Mouse (Mus musculus): ENCODE results near the gene Galc. TPM values are rescaled to one million over a fixed set of nuclear protein-coding genes. Genes with fewer than 3 reads are reported as not detected.
A peak's percentile ranks its signal among the peaks of the same experiment; 100 is the strongest.

Galc gene
- total RNA-seq, 2 experiments from 2014 or later = 13.4 to 15.9 TPM

DNA sequence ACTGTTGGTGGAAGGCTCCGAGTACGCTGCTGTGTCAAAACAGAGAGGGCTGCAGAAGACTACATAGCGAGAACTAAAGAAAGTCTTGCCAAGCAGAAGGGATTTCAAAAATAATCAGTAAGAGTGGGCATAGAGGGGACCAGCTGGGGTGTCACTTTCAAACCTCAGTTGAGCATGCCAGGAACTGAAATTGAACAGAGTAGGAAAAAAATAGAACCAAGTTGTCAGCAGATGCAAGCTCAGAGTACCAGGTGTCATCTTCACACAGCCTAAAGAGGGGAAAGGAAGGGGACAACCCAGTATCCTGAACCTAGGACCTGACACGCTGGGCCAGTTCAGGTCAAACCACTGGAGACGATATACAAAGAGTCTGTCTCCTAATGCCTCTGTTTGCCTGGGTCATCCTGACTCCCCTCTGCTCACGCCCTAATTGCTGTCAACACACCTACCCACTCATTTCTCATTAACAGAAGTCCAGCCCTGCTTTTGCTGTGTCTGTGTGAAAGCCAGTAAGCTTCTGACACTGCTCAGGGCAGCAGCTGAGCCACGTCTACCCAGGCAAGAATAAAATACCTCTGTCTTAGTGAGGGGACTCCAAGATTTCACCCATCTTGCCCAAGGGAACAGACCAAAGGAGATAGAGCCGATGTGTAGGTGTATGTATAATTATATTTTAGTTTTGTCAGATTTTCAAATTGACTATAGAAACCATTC is 71.9 kb downstream of the Galc start:
- no peak for DNase-seq (ENCODE audit: low spot score in 2 of 2)

GRCm38 (mm10) chr12:98181729-98182128 is 77.5 kb downstream of the Galc start:
- peak in 1 of 2 experiments; percentile 10 for DNase-seq (ENCODE audit: low spot score in 2 of 2)

GRCm38 (mm10) chr12:98180807-98181206 is 78.5 kb downstream of the Galc start:
- DNase-seq (ENCODE audit: low spot score in 2 of 2) = no peak

DNA sequence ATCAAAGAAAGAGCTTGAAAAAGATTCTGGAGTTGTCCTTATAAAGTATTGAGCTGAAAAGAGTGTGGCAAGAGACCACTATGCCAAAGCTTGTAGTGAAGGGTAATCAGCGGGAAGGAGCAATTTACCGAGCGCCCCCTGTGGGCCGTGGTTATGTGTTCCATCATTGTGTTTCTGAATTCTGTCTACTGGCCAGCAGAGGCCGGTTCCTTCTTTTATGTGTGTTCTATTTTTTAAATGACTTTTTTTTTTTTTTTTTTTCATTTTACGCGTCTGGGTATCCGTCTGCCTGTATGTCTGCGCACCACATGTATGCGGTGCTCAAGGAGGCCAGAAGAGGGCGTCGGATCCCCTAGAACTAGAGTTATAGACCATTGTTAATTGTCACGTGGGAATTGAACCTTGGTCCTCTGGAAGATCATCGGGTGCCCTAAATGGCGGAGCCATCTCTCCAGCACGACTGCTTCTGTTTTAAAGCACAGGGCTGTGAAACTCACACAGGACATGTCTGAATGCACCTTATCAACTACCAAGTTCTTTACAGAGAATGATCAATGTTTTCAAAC is 78.9 kb downstream of the Galc start:
- DNase-seq (ENCODE audit: low spot score in 2 of 2) = no peak

DNA sequence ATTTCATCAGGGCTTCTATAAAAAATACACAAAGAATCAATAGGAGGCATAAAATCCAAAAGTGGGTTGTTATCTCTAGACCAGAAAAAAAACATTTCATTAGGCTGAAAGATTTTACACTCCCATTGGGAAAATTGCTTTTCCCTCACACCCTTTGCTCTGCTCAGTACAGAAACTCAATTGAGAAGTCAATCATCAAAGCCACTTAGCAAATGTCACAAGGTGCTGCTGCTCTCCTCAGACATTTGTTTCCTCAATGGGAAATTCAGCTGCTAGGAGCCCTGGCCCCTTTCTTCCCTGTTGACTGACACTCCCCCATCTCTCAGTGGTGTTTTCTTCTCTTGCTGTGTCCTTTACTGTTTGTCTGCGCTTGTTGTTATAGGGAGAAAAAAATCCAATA is 79.8 kb downstream of the Galc start:
- no peak for DNase-seq (ENCODE audit: low spot score in 2 of 2)

DNA sequence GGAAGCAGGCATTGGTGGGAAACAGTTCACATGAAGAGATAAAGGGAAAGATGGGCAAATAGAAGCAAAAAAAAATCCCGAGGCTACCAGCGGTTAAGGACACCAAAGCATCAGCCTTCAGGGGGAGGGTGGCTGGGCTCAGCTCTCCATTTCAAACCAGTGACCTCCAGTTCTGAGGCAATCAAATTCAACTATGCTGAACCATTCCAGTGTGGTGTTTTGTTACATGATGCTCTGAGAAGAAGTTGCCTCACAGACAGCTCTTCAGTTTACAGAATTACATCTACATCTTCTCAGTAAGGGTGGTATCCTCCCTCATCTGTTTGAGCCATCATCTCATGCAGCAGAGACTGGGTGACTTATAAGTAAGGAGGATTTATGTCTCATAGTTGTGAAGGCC is 82.6 kb downstream of the Galc start:
- DNase-seq (ENCODE audit: low spot score in 2 of 2) = no peak

DNA sequence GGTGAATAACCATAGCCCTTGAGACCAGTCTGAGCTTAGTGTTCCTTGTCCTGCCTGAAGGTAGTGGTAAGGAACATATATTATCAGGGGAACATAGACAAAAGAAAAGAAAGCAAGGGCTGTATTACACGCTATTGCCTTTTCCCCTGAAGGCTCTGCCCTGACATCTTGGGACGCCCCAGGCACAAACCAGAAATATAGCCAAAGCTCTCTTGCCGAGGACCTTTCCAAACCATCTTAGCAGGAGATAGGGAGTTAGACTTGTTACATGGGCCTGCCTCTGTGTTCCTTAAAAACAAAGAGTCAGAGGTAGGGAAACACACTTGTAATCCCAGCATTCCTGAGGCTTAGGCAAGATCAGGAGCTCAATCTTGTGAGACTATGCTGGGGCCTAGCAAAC is 97.4 kb downstream of the Galc start:
- no peak for DNase-seq (ENCODE audit: low spot score in 2 of 2)

GRCm38 (mm10) chr12:98160867-98161266 is 98.4 kb downstream of the Galc start:
- DNase-seq (ENCODE audit: low spot score in 2 of 2) = no peak

Other genes with a start within 250 kb of the Galc start
- gene Gpr65, start 9.2 kb upstream of the Galc start, total RNA-seq (2021) = 1 to 10 TPM; 1.9 to 2.4 TPM